Mouse (Mus musculus) embryonic facial prominence, embryonic 11.5 days (tissue): ENCODE data around the gene Xxylt1. TPM values are rescaled to one million over a fixed set of nuclear protein-coding genes. Genes with fewer than 3 reads are reported as not detected.
"Not testable (repeated sequence)": the region's sequence is repeated elsewhere in the genome, so short reads cannot be mapped to it uniquely, and the experiment has no call there.

Source experiments
- ATAC-seq: fragments of 200-750 bp; cut with Nextera tagmentation; replicated peaks from 2 replicates; pipeline ENCODE4 v1.8.0; 2017; ENCODE audit warnings: low read depth; ENCODE audit not compliant: insufficient number of reproducible peaks, low FRiP score, low TSS enrichment
- DNase-seq: peaks from one replicate; pipeline ENCODE4 v3.0.0-alpha.2; 2015; ENCODE audit warnings: low spot score
- H3K27ac ChIP-seq: fragments of 300-500 bp; sonication (generic); replicated peaks from 2 replicates; pipeline ENCODE4 v1.5.1; 2014; ENCODE audit warnings: mild to moderate bottlenecking, low read depth, low read length, control low read depth
- H3K27me3 ChIP-seq: fragments of 300-500 bp; sonication (generic); 2 replicates; pipeline ENCODE4 v1.6.1; 2014; ENCODE audit warnings: mild to moderate bottlenecking, low read length, moderate library complexity, mixed read lengths; ENCODE audit not compliant: control insufficient read depth, insufficient read depth
- H3K36me3 ChIP-seq: fragments of 300-500 bp; sonication (generic); replicated peaks from 2 replicates; pipeline ENCODE4 v1.6.1; 2014; ENCODE audit warnings: low read depth, mild to moderate bottlenecking, low read length, moderate library complexity, mixed read lengths; ENCODE audit not compliant: control insufficient read depth, insufficient read depth
- H3K4me1 ChIP-seq: fragments of 300-500 bp; sonication (generic); 2 replicates; pipeline ENCODE4 v1.6.1; 2014; ENCODE audit warnings: low read length, mixed read lengths; ENCODE audit not compliant: control insufficient read depth, insufficient read depth
- H3K4me2 ChIP-seq: fragments of 300-500 bp; sonication (generic); 2 replicates; pipeline ENCODE4 v1.6.1; 2014; ENCODE audit warnings: low read depth, mild to moderate bottlenecking, control low read depth, low read length, moderate library complexity
- H3K4me3 ChIP-seq: fragments of 300-500 bp; sonication (generic); 2 replicates; pipeline ENCODE4 v1.5.1; 2014; ENCODE audit warnings: low read depth, low read length, control low read depth
- H3K9ac ChIP-seq: fragments of 300-500 bp; sonication (generic); replicated peaks from 2 replicates; pipeline ENCODE4 v1.6.1; 2014; ENCODE audit warnings: mild to moderate bottlenecking, control low read depth, low read length
- H3K9me3 ChIP-seq: fragments of 300-500 bp; sonication (generic); replicated peaks from 2 replicates; pipeline ENCODE4 v1.6.1; 2016; ENCODE audit warnings: mild to moderate bottlenecking, low read length, inconsistent platforms, mixed read lengths; ENCODE audit not compliant: control insufficient read depth
- WGBS: fragments of 180-500 bp; shearing (Covaris S2); extraction: QIAGEN DNeasy Blood & Tissue Kit; methylation state at CpG from one replicate; pipeline ENCODE4 v1.1.7; 2014; 5-methylcytosine and 5-hydroxymethylcytosine counted together
- polyA plus RNA-seq: library from polyadenylated mRNA; unstranded; fragments of >200 nt; fragmentation: Nextera tagmentation; extraction: Ambion mirVana; gene quantifications from 2 replicates; pipeline ENCODE4 v1.2.1, GENCODE M21; 2014

Gene Xxylt1
- polyA plus RNA-seq, 1 experiment from 2014 or later: 16.3 TPM

DNA sequence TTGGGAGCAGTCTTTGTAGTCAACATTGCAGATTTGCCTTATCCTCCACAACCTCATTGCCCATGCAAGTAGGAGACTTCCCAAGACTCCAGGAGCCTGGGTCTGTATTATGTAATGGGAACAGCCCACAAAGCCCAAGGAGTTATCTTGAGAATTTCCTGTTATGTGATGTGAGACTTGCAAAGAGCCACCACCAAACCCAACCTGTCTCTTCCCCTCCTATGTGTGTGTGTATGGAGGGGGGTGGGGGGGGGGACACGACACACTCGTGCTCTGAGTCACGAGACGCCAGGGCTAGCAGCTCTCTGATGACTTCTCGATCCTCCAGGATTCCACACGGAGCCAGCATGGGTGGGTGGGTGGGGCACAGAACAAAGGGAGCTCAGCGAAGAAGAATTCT is 75.5 kb downstream of the Xxylt1 start:
- Histone ChIP-seq H3K9me3 (no peaks in the 10 kb centered on the region), H3K9ac (no peak overlapping the region), H3K27me3 (no peaks in the 10 kb centered on the region), H3K27ac (no peak overlapping the region), H3K4me1 (no peaks in the 10 kb centered on the region), H3K4me3 (no peak overlapping the region), H3K36me3 (no peaks in the 10 kb centered on the region), H3K4me2 (no peak overlapping the region)
- DNase-seq: no peak
- WGBS: 77% methylated on average over 7 of the region's 7 CpGs
- no peak for ATAC-seq

DNA sequence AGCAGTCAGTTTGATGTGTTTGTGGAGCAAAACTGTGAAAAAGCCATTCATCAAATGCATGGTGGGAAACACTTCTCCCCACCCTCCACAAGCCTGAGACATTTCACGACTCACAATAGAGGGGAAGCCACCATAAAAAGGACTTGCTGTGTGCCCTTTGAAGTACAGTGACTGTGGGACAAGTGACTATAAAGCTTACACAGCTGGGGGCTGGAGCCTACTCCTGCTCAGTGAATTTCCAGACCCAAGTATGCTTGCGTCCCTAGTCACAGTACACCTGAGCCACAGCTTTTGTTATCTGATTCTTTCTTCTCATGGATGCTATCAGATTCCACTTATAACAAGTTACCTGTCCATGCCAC is 76.9 kb downstream of the Xxylt1 start:
- ATAC-seq (peak; percentile 19; the same call in 1 of the 2 replicates), DNase-seq (no peak)
- no peak overlapping the region; the same call in 1 of the 2 replicates for H3K27ac ChIP-seq
- WGBS: 38% methylated on average over 2 of the region's 2 CpGs
- H3K4me2 ChIP-seq: no peak overlapping the region
- no peaks in the 10 kb centered on the region for H3K27me3 ChIP-seq
- no peaks in the 10 kb centered on the region for H3K36me3 ChIP-seq
- no peaks in the 10 kb centered on the region for H3K4me1 ChIP-seq
- H3K9me3 ChIP-seq: no peaks in the 10 kb centered on the region
- H3K9ac ChIP-seq: no peak overlapping the region
- H3K4me3 ChIP-seq: no peak overlapping the region

DNA sequence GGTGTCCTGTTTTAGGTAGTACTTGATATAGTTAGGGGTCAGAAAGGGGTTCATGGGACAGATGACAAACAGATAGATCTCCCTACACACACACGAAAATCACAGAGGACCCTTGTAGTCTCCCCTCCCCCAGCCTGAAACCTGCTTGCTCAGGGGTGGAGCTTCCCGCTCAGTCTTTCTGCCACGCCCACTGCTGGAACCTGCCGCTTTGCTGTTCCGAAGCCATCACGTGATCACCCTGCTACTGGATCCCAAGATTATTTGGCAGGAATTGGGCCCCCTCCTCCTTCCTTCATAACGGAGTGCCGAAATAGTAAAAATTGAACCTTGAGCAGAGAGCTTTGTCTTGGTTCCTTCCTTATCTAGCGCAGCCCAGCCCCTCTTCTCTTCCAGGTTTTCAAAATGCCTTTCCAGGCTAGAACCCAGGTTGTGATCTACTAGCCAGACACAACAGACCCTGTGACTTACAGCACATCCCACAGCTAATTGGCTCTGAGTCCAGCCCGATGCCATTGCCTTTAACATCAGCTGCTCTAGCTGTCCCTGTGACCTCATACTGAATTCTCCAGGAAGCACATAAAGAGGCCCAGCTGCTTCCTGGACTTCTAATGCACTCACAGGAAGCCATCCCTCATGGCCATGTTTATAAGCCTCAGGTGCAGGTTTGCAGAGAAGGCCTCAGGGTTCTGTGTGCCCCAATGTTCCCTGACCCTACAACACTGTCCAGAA is 77.5 kb downstream of the Xxylt1 start:
- DNase-seq: peak; percentile 59
- not testable (repeated sequence) for H3K27me3 ChIP-seq, H3K36me3 ChIP-seq, H3K9me3 ChIP-seq, H3K4me3 ChIP-seq, H3K4me1 ChIP-seq, H3K27ac ChIP-seq
- peak overlapping the region; percentile 13; the same call in 1 of the 2 replicates for H3K9ac ChIP-seq
- H3K4me2 ChIP-seq: peak overlapping the region; percentile 4; the same call in 1 of the 2 replicates
- peak; percentile 31; the same call in 1 of the 2 replicates for ATAC-seq
- 13% methylated on average over 10 of the region's 10 CpGs for WGBS

DNA sequence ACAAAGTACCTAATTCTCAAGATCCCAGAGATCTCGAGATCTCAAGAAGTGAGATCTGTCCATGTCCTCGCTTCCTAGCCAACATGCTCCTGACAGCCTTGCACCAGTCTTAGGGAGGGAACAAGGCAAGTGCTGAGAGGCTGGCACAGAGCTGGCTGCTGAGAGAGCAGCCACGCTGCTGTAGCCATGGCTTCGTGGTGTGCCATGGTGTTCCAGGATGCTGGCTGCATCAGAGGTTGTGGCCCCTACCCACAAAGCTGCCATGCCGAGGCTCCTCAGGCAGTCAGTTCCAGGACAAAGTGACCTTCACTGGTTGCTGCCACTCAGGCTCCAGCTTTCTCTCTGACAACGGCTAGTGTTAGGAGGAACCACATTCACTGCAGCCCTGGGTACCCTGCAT is 78.3 kb downstream of the Xxylt1 start:
- no peaks in the 10 kb centered on the region for H3K36me3 ChIP-seq
- no peaks in the 10 kb centered on the region for H3K27me3 ChIP-seq
- no peak for DNase-seq
- H3K9ac ChIP-seq: no peak overlapping the region
- no peak for ATAC-seq
- H3K9me3 ChIP-seq: no peaks in the 10 kb centered on the region
- no peak overlapping the region for H3K4me2 ChIP-seq
- no peaks in the 10 kb centered on the region for H3K4me1 ChIP-seq
- WGBS: 55% methylated on average over 6 of the region's 6 CpGs
- H3K27ac ChIP-seq: 0 out of 2 replicates have a peak overlapping the region, but pooled peaks have one; percentile 9
- no peak overlapping the region for H3K4me3 ChIP-seq

DNA sequence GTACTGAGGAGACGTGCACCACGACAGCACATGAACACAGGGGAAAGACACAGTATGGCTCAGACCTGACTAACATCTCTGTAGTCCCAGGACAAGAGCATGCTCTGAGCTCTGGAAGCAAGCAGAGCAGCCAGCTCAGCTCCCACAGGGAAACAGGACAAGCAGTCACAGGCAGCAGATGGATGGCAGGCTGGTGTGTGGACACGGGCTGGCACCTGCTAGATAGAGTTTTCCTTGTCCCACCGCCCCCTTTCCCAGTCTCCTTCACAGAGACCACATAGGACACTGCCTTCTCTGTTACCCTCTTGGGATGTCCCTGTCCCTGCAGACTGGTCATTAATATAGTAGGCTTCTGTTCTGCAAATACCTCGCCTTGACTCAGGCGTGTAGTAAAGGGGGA is 79.1 kb downstream of the Xxylt1 start:
- Histone ChIP-seq H3K27ac (no peak overlapping the region), H3K36me3 (no peaks in the 10 kb centered on the region), H3K4me2 (no peak overlapping the region), H3K27me3 (no peaks in the 10 kb centered on the region), H3K9ac (no peak overlapping the region), H3K4me1 (no peaks in the 10 kb centered on the region), H3K9me3 (no peaks in the 10 kb centered on the region), H3K4me3 (no peak overlapping the region)
- DNase-seq (no peak), ATAC-seq (no peak)
- WGBS: 88% methylated on average over 6 of the region's 6 CpGs

DNA sequence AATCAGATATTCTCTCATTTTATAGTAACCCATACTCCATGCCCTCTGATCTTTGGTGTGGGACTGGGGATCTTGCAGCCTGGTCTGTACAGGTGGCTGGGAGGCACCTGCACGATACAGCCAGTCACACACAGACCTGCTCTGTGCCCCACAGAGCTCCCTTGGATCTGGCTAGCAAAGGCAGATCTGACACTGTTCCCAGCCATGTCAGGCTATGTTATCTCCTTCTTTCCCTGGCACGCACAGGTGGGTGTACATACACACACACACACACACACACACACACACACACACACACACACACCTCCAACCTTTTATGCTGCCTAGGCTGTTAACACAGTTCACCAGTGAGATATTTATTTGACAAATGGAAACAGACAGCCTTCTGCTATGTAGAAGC is 82.5 kb downstream of the Xxylt1 start:
- Histone ChIP-seq H3K4me1 (no peaks in the 10 kb centered on the region), H3K9me3 (no peaks in the 10 kb centered on the region), H3K4me3 (no peak overlapping the region), H3K27ac (no peak overlapping the region), H3K36me3 (no peaks in the 10 kb centered on the region), H3K4me2 (no peak overlapping the region), H3K27me3 (no peaks in the 10 kb centered on the region), H3K9ac (no peak overlapping the region)
- 70% methylated on average over 1 of the region's 2 CpGs for WGBS
- ATAC-seq (no peak), DNase-seq (no peak)

DNA sequence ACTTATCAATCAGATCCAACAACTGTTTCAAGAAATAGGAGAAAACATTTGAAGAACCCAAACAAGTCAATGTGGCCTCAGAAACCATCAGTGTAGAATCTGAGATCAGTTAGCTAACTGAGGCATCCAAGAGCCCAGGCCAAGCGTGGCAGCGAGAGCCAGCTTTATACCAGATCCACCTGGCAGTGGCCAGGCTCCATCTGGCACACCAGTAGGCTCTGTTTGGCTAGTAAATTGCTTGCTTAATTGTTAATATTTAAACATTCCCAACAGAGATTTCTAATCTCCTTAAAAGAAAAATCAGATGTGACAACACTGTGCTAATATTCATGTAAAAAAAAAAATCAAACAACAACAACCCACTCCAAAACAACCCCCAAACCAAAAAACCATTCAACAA is 83.2 kb downstream of the Xxylt1 start:
- H3K27ac ChIP-seq: no peak overlapping the region
- H3K36me3 ChIP-seq: no peaks in the 10 kb centered on the region
- no peak overlapping the region for H3K4me2 ChIP-seq
- H3K4me3 ChIP-seq: no peak overlapping the region
- ATAC-seq (no peak), DNase-seq (no peak)
- no peak overlapping the region for H3K9ac ChIP-seq
- no peaks in the 10 kb centered on the region for H3K4me1 ChIP-seq
- H3K27me3 ChIP-seq: no peaks in the 10 kb centered on the region
- H3K9me3 ChIP-seq: no peaks in the 10 kb centered on the region
- WGBS: 90% methylated on average over 2 of the region's 2 CpGs

DNA sequence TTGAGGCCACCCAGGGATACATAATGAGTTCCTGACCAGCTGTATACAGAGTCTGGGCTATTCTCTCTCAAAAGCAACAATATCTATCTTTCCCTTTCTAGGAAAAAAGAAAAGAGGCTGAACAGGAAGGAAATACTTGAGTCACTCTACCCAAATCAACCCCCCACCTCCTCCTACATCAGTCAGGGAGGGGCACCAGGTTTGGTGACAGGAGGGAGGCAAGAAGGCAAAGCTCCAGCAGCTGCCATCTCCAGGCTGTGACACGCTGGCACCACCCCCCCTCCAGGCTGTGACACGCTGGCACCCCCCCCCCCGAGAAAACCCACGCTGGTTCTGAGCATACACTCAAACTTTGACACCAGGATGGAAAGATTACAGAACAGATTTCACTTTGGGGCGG is 85.8 kb downstream of the Xxylt1 start:
- no peak overlapping the region for H3K4me2 ChIP-seq
- no peaks in the 10 kb centered on the region for H3K4me1 ChIP-seq
- H3K27ac ChIP-seq: no peak overlapping the region
- 81% methylated on average over 5 of the region's 5 CpGs for WGBS
- no peak for DNase-seq
- no peak overlapping the region for H3K9ac ChIP-seq
- H3K4me3 ChIP-seq: no peak overlapping the region
- H3K9me3 ChIP-seq: no peaks in the 10 kb centered on the region
- no peak for ATAC-seq
- H3K27me3 ChIP-seq: no peaks in the 10 kb centered on the region
- H3K36me3 ChIP-seq: no peaks in the 10 kb centered on the region
